Mouse (Mus musculus) E14TG2a.4 (cell line): ENCODE data around the gene Csde1.

Experiments
- CTCF ChIP-seq: conservative IDR thresholded peaks from 2 replicates; pipeline ENCODE4 v1.5.1; 2014; ENCODE audit warnings: low read length
- NANOG ChIP-seq: IDR thresholded peaks from 2 replicates; pipeline ENCODE4 v1.6.1; 2014; ENCODE audit warnings: borderline replicate concordance, low read length, mixed read lengths
- POU5F1 ChIP-seq: IDR thresholded peaks from 2 replicates; pipeline ENCODE4 v1.6.1; 2014; ENCODE audit warnings: low read length, borderline replicate concordance

DNA sequence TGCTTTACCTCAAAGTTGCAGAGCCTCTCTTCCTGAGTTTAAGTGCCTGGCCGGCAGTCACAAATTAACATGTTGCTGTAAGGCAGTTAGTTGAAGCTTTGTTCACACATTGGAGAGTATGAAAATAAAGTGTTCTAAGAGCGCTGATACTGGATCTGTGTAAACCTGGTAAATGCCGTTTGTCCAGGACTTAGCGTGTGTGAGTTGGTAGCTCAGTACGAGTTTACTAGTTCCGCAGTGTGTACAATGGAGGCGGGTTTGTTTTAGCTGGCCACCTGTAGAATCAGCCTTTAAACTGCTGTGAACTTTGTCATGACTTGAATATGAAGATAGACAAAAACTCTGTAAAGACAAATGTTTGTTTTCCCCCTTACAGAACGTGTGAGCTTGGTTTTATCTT, 46.7 kb downstream of the Csde1 start:
- no peak for TF ChIP-seq CTCF
- TF ChIP-seq POU5F1, result no peak
- TF ChIP-seq NANOG, result no peak
